Mouse (Mus musculus): ENCODE results near the gene Gm42420.

Gm42420 gene

DNA sequence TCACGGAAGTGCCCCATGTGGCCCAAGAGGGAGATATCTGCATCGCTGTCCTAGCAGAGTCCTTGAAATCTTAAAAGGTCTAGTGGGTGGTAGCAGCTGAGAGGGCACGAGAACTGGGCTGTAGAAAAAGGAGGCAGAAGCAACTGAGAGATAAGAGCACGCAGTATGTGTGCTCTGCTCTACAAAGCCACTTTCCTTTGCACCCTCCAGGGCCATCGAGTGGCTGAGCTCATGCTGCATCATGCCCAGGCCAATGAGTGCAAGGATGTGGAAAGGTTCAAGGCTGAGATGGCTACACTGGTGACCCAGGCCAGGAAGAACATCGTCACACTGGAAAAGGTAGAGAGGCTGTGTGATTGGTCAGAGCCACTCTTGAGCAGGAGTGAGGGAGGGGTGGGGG lies at the start of gene Gm42420:
TSS of gene Gm42420 (plus strand) at position 237 of the 400 bp plus-strand sequence.
- DNase-seq (ENCODE audit: low read depth, low spot score), result no peak

DNA sequence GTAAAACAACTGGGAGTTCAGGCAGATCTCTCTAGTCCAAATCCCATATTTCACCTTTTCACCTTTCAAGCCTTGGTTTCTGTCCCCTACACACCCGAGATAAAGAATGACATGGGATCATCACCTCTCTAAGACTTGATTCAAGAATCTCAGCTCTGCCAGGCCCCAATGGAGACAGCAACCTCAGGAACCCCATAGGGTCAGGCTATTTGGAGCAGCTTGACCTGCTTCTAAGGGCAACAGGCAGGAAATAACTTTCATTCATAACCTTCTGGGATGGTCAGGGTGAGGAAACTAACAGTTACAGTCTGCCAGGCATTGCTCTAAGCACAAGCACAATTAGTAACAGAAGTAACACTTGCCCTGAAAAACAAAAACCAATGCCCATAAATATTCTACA lies 48.9 kb upstream of the Gm42420 start:
- DNase-seq (ENCODE audit: low read depth, low spot score), result no peak

DNA sequence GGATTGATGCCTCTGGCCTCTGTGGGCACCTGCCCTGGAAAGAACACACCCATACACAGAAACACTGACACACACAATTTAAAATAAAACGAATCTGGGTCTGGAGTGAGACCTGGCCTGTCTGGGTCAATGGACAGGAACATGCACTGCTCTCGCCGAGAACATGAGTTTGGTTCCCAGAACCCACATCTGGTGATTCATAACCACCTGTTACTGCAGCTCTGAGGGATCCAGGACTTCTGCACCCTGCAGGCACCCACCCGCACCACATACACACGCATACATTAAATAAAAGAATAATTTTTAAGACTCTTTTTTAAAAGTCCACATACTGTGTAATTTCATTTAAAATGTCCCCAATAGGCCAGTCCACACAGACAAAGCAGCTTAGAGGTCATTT lies 48.3 kb upstream of the Gm42420 start:
- no peak for DNase-seq (ENCODE audit: low read depth, low spot score)

DNA sequence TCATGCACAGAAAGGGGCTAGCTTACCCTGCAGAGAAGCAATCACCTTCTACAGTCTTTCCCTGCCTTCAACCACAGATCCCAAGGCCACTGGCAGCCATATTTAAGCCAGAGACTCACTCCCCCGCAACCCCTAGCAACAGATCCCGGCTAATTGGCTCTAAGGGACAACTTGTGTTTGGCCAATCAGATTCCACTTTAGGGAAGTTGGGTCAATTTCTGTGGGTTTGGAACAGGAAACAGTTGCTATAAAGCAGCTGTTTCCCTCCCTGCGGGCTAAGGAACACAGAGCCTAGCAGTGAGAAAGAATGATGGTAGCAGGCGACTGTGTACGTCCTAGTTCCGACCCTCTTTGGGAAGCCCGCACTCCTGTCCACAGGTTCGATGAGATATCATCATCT lies 47.3 kb upstream of the Gm42420 start:
- no peak for DNase-seq (ENCODE audit: low read depth, low spot score)

DNA sequence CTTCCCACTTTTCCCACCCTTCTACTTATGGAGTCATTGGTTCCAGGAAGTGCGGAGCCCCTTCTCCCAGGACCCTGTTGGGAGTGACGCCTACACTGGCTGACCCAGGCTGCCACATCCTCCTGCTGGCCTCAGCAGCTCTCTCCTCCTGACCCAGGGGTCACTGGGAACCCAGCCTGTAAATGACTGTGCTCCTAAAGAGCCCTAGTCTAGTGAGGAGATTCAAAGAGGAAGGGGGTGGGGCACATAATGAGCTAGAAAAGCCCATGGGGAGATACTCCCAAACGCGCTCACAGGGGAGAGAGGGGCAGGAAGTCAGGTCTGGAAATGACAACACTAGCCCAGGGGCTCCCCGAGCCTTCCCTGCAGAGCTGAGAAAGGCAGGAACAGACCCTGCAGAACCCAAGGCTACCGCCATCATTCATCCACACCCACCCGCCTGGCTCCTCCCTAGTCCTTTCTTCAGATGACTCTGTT lies 45.8 kb upstream of the Gm42420 start:
- DNase-seq (ENCODE audit: low read depth, low spot score), result no peak

DNA sequence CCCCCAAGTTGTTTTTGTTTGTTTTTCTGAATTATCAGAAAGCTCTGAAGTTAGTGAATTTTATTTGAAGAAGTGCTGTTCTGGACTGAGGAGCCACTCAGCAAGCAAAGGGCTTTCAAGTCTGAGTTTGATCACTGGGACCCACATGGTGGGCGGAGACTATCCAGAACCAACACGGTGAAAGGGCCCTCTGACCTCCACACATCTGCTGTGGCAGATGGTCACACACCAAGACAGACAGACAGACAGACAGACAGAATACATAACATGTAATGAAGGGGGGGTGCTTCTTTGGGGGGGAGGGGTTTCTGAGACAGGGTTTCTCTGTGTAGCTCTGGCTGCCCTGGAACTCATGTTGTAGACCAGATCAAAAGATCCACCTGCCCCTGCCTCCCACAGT lies 45.0 kb upstream of the Gm42420 start:
- no peak for DNase-seq (ENCODE audit: low read depth, low spot score)

DNA sequence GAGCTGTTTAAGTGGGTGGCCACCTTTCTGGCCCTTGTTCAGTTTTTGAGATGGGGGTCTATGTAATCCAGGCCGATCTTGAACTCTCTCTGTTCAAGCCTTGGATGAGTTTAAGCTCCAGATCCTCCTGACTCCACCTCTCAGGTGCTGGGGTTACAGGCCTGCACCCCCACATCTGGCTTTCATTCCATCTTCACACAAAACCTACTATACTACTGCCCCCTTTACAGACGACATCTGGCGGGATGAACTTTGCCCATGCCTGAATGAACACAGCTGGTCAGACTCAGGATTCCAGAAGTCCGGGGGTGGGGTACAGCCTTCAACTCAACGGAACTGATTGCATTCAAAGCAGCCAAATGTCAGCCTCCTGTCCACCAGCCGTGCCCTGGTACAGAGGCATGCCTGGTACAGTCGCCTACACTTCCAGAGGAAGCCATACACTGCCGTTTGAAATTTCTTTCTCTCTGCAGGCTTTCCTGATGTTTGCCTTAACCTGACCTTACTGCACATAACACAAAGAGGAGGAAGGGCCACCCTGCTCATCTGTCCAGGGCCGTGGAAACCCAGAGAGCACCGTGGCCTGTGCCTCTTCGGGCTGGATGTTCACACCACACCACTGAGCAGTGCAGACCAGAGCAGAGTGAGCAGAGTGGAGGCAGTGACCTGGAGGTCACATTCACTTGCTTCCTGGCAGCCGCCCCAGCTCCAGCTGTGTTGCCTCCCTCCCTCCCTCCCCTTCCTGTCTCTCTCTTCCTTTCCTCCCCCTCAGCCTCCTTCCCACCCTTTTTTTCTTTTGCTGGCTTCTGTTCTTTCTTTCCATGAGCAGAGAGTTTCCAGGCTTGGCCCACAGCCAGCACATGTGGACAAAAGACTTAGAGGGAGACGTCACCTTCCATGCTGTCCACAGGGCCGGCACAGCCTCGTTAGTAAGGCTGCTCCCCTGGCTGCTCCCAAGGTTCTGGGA lies 42.6 kb upstream of the Gm42420 start:
- DNase-seq (ENCODE audit: low read depth, low spot score), result no peak

DNA sequence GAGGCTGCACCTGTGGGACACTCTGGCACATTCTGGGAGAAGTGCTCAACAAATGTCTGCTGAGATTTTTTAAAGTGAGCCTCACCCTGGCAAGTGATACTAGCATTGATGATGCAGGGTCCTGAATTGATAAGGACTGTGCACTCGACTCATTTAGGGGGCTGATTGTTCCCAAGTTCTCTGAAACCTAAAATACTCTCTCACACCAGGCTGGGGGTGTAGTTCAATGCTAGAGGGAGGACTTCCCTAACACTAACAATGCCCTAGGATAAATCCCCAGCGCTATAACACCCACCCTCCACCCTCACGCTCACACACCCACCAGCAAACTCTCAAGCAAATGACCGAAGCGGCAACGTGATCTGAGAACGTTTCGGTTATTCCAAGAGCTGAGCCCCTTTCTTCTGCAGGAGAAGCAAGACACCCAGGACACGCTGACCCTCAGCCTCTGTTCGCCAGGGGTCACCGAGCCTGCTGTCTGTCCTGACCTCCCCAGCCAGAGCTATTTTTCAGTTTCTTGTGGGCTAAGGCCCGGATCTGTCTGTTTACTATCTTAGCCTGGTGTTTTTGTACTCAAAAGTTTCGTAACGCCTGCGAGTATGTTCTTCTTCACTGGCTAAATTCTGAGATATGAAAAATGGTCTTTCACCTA lies 41.7 kb upstream of the Gm42420 start:
- DNase-seq (ENCODE audit: low read depth, low spot score), result no peak

DNA sequence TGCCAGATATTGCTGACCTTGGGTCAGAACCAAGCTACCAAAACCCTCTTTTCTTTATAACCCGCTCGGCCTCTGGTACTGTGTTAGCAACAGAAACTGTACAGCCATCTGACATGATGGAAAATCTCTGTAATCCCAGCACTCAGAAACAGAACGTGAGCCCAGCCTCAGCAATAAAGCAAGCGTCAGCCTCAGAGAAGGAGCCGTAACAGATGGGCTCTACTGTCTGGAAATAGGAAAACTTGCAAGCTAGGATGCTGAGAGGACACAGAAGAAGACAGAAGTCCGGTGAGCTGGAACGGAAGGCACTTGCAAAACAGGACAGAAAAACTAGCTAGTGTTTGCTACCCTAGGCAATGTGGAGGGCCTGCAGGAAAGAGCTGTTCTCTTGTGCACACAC lies 40.1 kb upstream of the Gm42420 start:
- DNase-seq (ENCODE audit: low read depth, low spot score), result no peak

DNA sequence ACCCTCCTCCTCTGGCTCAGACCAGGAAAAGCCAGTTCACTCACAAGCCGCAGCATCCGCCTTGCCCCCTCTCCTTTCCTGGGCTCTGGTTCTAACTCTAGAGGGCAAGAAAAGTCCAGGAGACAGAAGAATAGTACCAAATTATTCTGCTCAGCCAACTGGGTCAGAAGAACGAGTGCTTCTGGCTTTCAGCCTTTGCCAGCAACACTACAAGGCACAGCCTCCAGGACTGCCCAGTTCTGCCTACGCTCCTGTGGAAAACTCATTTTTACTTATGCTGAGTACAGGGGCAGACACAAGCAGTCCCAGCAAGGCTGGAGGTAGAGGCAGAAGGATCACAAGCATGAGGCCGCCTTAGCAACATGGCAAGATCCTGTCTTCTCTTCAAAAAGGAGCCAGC lies 37.5 kb upstream of the Gm42420 start:
- DNase-seq (ENCODE audit: low read depth, low spot score), result no peak

DNA sequence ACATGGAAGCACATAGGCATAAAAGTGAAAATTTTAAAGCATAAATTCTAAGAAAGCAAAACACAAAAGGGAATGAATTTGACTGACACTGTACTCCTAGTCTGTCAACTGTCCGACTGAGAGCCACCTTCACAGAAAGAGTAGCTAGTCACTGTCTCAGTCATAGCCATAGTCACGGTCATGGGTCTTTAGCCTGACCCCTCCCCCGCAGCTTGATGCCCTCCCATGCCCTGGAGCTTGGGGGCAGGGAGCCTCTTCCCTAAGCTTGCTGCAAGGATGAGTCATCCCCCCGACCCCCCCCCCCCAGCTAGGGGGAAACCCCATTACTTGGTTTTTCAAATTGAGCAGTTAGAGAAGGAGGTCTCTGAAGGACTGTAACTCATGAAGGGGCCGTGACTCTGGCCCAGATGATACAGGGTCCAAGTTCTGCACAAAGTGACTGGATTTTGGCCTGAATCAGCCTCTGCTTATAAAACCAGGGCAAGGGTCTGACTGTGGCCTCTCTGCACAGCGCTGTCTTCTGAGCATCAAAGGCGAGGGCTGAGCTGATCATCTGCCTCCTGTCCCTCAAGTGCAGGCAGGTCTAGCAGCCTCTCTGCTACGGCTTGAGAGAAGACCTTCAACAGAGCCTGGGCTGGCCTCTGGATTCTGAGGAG lies 33.4 kb upstream of the Gm42420 start:
- DNase-seq (ENCODE audit: low read depth, low spot score), result no peak

DNA sequence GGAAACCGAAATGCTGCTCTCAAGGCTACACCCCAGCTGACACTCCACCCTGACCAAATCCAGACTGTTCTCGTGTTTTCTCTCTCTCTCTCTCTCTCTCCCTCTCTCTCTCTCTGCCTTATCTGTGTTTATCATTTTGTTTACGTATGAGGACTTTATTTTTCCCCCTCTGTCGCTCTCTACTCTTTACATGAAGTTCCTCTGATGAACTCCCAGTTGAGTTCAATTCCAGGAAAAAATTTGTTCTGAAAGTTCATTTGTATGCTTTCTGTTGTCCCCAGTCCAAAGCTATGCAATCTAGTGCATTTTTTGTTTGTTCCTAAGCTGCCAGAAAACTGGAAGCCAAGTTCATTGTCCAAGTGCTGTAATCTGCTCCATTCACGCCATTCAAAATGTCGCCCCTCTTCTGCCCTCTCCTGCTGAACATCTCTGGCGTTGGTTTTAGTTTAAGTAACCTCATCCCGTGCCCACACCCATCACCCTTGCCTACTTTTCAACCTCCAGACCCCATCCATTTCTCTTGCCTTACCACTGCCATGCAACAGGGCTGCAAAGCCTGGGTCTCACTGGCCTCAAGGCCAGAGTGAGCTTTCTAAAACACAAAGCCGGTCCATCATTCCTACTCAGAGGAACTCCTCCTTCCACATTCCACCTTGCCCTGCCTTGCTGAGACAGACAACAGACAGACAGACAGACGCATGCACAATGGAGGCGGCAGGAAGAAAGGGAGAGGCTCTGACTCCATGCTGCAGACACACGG lies 30.5 kb upstream of the Gm42420 start:
- DNase-seq (ENCODE audit: low read depth, low spot score), result no peak

DNA sequence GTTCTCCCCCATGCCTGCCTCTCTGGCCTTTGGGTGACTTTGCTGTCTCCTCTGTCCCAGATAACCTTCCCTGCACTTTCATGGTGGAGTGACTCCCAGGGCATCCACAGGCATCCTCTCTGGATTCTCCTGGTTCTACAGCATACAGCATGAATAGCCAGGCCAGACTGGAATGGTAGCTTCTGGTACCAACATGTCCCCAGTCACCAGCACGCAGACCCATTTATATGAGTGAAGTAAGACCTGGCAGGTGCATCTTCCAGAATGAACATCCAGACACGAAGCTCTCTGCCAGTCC lies 30.0 kb upstream of the Gm42420 start:
- no peak for DNase-seq (ENCODE audit: low read depth, low spot score)

DNA sequence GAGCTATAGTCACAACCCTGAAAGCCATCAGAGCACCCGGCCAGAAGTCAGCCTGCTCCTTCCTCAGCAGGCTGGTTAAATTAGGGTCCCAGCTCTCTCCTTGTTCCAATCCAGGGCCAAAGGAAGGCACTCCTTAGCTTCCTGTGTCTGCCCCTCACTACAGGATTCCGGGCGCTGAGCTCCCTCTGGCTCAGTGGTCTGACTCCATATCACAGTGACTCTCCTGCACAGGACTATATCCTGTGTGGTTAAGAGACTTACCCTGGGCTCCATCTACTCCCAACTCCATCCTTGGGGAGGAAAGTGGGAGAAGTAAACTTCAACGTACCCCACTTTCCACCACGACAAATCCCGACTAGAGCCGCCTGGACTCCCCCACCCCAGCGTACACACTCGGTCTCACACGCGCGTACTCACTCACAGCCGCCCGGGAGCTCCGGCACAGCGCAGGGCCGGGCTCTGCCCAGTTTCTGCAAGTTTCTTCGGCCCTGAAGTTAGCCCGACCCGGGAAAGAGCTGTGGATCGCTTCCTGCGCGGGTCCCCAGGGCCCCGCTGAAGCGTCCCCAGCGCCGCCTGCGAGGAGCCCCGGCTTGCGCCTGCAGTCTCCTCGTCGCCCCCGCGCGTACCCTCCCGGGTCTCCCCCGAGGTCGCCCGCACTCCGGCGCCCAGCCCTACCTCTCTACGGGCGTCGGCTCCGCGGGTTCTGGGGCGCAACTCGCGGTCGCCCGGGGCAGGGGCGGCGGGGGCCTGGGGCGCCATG lies 28.5 kb upstream of the Gm42420 start:
- no peak for DNase-seq (ENCODE audit: low read depth, low spot score)

DNA sequence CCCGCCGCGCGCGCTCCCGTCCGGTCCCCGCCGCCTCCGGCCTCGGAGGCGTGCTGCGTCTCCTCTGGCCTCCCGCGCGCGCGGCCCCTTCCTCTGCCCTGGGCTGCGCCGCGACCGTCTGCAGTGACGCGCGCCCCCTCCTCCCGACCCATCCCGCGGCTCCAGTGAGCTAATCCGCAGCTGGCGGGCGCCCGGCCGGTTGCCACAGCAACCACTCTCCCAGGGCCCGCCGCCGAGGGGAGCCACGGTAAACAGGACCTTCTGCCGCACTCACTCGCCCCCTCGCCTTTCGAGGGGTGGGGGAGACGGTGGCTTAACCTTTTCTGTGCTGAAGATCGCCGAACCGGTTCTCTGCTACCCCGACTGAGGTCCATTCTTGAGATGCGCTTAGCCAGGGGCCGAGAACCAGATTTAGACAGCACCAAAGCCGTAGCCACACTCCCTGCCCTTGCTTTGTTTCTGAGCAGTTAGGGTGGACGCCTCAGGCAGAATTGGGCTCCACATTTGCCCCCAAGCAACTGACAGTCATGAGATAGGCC lies 27.8 kb upstream of the Gm42420 start, which contains the start of gene Dennd2a:
TSS of gene Dennd2a (minus strand) at position 145 of the 539 bp plus-strand sequence.
- DNase-seq (ENCODE audit: low read depth, low spot score), result no peak

DNA sequence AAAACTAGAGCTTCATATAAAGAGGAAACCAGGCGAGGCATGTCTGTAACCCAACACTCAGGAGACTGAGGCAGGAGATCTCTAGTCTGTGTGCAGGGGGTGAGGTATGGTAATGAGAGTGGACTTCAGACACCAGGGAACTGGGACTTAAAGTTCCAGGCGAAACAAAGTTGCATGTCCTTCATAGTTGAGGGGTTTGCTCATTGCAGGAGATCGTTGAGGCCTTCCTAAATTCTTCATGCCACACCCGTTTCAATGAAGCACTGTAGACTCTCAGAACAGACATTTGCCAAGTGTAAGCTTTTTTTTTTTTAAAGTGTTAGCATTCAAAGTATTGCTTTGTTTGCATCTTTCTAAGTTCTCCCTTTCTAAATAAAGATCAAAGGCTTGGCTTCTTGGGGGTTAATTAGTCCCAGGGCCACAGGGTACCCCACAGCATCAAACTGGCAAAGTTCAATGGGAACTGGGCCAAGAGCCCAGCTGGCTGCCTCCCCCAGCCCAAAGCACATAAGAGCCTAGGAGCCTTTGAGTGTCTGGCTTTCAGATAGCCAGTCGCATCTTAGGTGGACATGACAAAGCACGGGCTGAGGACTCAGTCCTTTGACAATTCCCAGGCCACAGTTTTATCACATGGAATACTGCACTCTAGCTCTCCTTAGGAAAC lies 26.1 kb upstream of the Gm42420 start:
- DNase-seq (ENCODE audit: low read depth, low spot score), result no peak

DNA sequence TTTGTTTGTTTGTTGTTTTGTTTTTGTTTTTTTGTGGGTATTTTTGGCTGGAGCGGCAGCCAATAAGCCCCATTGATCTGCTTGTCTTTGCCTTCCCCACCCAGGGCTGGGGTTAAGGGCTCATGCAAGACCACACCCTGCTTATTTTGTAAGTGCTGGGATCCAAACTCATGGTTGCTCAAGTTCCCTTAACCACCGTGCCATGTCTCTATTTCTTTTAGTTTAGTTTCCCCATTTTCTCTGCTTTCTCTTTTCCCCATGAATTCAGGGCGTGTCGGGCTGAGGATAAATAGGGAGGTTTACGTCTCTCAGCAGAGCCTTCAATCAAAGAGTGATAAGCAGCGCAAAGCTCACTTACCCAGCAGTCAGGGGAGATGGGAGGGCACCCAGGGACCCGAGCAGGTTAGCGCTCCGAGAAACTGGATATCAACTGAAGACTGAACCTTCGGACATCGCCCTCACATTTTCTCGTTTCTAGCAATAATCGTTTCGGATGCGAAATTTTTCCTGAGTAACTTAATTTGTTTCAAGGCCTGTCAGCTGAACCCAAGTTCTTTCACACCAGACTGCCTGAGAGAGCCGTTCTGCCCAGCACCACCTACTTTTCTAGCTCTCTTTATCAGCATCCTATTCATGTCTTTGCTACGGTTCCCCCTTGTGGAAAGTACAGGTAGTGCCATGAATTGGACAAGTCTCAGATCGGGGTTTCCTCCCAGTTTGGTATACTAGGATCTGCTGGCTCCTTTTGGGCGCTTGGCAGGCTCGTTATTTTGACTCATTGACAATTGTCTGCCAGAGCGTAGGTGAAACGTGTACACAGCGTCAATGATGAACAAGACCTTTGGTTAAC lies 23.2 kb upstream of the Gm42420 start:
- DNase-seq (ENCODE audit: low read depth, low spot score), result peak; percentile 79

DNA sequence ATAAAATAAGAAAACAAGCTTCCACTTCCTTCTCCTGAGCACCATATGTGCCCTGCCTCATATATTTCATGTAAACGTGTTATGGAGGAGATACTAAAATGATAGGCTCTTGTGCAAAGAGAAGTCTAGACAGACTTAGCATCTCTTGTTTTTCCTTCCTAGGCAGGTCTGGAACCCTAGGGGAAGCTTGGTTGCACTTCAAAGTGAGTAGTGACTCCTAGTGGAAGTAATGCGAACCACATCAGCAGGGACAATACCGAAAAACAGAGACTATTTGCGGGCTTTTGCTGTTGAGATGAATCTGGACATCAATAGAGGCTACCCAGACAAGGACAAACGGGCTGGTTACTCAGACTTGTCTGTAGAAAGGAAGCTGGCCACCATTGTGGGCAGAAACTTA lies 18.0 kb upstream of the Gm42420 start:
- no peak for DNase-seq (ENCODE audit: low read depth, low spot score)

DNA sequence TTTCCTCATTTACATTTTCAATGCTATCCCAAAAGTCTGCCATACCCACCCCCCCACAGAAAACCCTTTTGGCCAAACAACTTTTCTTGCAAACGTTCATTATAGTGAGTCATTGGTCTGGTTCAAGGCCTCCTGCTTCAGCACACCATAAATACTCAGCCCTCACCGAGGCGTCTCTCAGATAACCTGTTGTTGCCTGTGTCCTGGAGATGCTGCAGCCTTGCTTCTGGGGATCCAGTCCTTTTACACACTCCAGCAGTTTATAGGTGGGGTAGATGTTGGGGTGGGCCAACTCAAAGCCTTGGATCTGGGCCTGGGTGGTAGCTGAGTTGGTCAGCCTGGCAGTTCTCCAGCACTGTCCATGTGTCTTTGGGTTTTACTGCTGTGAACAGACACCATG lies 15.1 kb upstream of the Gm42420 start:
- DNase-seq (ENCODE audit: low read depth, low spot score), result no peak

All from telencephalon, adult 2 months (tissue).